In the genomic region with DNA sequence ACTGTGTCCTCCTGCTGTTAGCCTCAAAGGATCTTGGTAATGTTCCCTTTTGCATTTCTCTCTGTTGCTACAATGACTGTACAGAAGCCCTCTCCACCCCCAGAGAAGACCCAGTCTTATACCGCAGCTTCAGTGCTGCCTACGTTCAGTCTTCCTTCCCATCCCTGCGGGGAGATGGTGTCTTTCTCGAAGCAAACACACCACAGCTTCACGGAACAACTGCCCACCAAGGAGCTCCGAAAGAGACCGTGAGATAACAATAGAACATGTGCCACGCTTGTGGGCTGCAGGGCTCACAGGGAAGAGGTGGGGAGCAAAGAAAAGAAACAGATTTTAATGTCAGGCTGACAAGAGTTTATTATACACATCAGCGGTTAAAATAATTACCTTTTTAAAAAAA, we compare ENCODE assay signal across 13 mouse cellular contexts. TPM values are rescaled to one million over a fixed set of nuclear protein-coding genes. Genes with fewer than 3 reads are reported as not detected.
DNase-seq lines count a peak whose midpoint lies in the region; ATAC-seq and TF ChIP-seq lines count a peak whose summit lies in the region.
"Had no signal": no experiment of that assay in that cellular context is flagged by ENCODE, and none has a peak within 500 bp of the region (broad histone marks: within the 10 kb centered on the region; RNA-seq: fewer than 3 reads in every experiment).

No protein-coding gene starts in this region.

- no peak overlapping the region for H3K4me3 ChIP-seq in hindbrain, embryonic 16.5 days (ENCODE audit: low read length)
- no peak overlapping the region for H3K4me3 ChIP-seq in neural tube, embryonic 15.5 days (replicated peaks)
- H3K4me3 ChIP-seq: embryonic facial prominence, embryonic 13.5 days; midbrain, embryonic 12.5 days had no signal

- no peak overlapping the region for H3K9ac ChIP-seq in hindbrain, embryonic 16.5 days (ENCODE audit: low read depth, low read length)
- no peak overlapping the region for H3K9ac ChIP-seq in neural tube, embryonic 15.5 days (replicated peaks)
- H3K9ac ChIP-seq: embryonic facial prominence, embryonic 13.5 days; midbrain, embryonic 12.5 days had no signal

- no peaks in the 10 kb centered on the region for H3K9me3 ChIP-seq in hindbrain, embryonic 16.5 days (ENCODE audit: control insufficient read depth, low read length)
- no peaks in the 10 kb centered on the region for H3K9me3 ChIP-seq in neural tube, embryonic 15.5 days (replicated peaks)
- H3K9me3 ChIP-seq: embryonic facial prominence, embryonic 13.5 days; midbrain, embryonic 12.5 days had no signal

- no peaks in the 10 kb centered on the region; the same call in 1 of the 2 replicates for H3K4me1 ChIP-seq in hindbrain, embryonic 16.5 days (ENCODE audit: control insufficient read depth, insufficient read depth, low read depth, low read length)
- peaks cover 4% of the 10 kb centered on the region; the same call in 1 of the 2 replicates for H3K4me1 ChIP-seq in neural tube, embryonic 15.5 days
- H3K4me1 ChIP-seq: embryonic facial prominence, embryonic 13.5 days; midbrain, embryonic 12.5 days had no signal

- H3K27me3 ChIP-seq in hindbrain, embryonic 16.5 days (replicated peaks; ENCODE audit: control insufficient read depth, insufficient read depth, low read length) = no peaks in the 10 kb centered on the region
- no peaks in the 10 kb centered on the region for H3K27me3 ChIP-seq in neural tube, embryonic 15.5 days (replicated peaks)
- H3K27me3 ChIP-seq: embryonic facial prominence, embryonic 13.5 days; midbrain, embryonic 12.5 days had no signal

- no peak overlapping the region for H3K4me2 ChIP-seq in hindbrain, embryonic 16.5 days (ENCODE audit: low read length)
- no peak overlapping the region for H3K4me2 ChIP-seq in neural tube, embryonic 15.5 days
- H3K4me2 ChIP-seq: embryonic facial prominence, embryonic 13.5 days; midbrain, embryonic 12.5 days had no signal

- peak; percentile 45 for DNase-seq in left cerebral cortex, adult 11 months (ENCODE audit: low spot score)
- DNase-seq in left cerebral cortex, postnatal 4 days = no peak
- DNase-seq in brain, embryonic 14.5 days (ENCODE audit: low read depth) = peak; percentile 39
- DNase-seq in urinary bladder, postnatal 14 days (ENCODE audit: low spot score) = no peak
- no peak for DNase-seq in adrenal gland, postnatal 25 days
- no peak for DNase-seq in gastrocnemius, postnatal 4 days (ENCODE audit: low spot score in 2 of 2)
- DNase-seq: cerebellum, adult 9-10 months had no signal

- H3K36me3 ChIP-seq in hindbrain, embryonic 16.5 days (ENCODE audit: control insufficient read depth, insufficient read depth, low read length) = no peaks in the 10 kb centered on the region
- H3K36me3 ChIP-seq in neural tube, embryonic 15.5 days = no peaks in the 10 kb centered on the region
- H3K36me3 ChIP-seq: embryonic facial prominence, embryonic 13.5 days; midbrain, embryonic 12.5 days had no signal

- no peak for TF ChIP-seq POLR2A in brain, embryonic 14.5 days (IDR thresholded peaks at IDR 0.05; ENCODE audit: borderline replicate concordance, extremely low read depth, insufficient read depth, insufficient read length, poor library complexity, severe bottlenecking)

- WGBS in hindbrain, embryonic 16.5 days = 31% methylated on average over 9 of the region's 9 CpGs
- 29% methylated on average over 9 of the region's 9 CpGs for WGBS in neural tube, embryonic 15.5 days

- intact Hi-C loops in left cerebral cortex, postnatal 4 days (cut with DNase I) = no loop called here

- ATAC-seq in hindbrain, embryonic 16.5 days = peak; percentile 50; the same call in 1 of the 2 replicates
- ATAC-seq in neural tube, embryonic 15.5 days (ENCODE audit: low FRiP score) = peak; percentile 47
- ATAC-seq: CD4-positive, CD25-positive, alpha-beta regulatory T cell, adult 4 months; intestine, embryonic 16.5 days had no signal

- H3K27ac ChIP-seq in hindbrain, embryonic 16.5 days (ENCODE audit: low read depth, low read length) = no peak overlapping the region
- H3K27ac ChIP-seq in neural tube, embryonic 15.5 days (replicated peaks) = peak overlapping the region; percentile 80
- H3K27ac ChIP-seq: embryonic facial prominence, embryonic 13.5 days; midbrain, embryonic 12.5 days had no signal

- TF ChIP-seq CTCF in brain, embryonic 14.5 days (IDR thresholded peaks at IDR 0.05; ENCODE audit: borderline replicate concordance, extremely low read depth, insufficient read depth, insufficient read length) = no peak

RNA-seq across cellular contexts. Expression of a gene that starts 46.7 kb away (rescaled TPM):
- 100 to 1,000 TPM; 253 to 257 TPM for total RNA-seq in left cerebral cortex, postnatal 4 days (2021)
- 10.8 and 21.8 TPM in 2 replicates for polyA plus RNA-seq in brain, embryonic 14.5 days (2012; rRNA removed)
- 35.7 and 36.4 TPM in 2 replicates for polyA plus RNA-seq in hindbrain, embryonic 16.5 days (2015; fragmentation: Nextera tagmentation; extraction: Ambion mirVana)
- polyA plus RNA-seq in neural tube, embryonic 15.5 days (2015; fragmentation: Nextera tagmentation; extraction: Ambion mirVana) = 35.7 and 48.0 TPM in 2 replicates
- total RNA-seq in adrenal gland, postnatal 25 days (2021) = 22.8 and 25.8 TPM in 2 replicates
- 10 to 100 TPM; 12.3 to 13.0 TPM for total RNA-seq in gastrocnemius, postnatal 4 days (2021)

Comparison
In these comparisons a context has a peak if more than half of its experiments do, and no peak if none do; other contexts are left out.
1. DNase-seq: peak in left cerebral cortex, adult 11 months (single experiment) and brain, embryonic 14.5 days (single experiment); none in left cerebral cortex, postnatal 4 days (single experiment), urinary bladder, postnatal 14 days (single experiment), adrenal gland, postnatal 25 days (single experiment) and gastrocnemius, postnatal 4 days (0 of 2).